Mouse (Mus musculus) neural tube, embryonic 11.5 days (tissue): ENCODE measurements around the gene Grid2. TPM values are rescaled to one million over a fixed set of nuclear protein-coding genes. Genes with fewer than 3 reads are reported as not detected.

Experiments
- ATAC-seq: fragments of 200-750 bp; cut with Nextera tagmentation; 2 replicates; pipeline ENCODE4 v1.8.0; 2017; ENCODE audit warnings: moderate number of reproducible peaks, mild to moderate bottlenecking, moderate TSS enrichment, moderate library complexity; ENCODE audit not compliant: insufficient read depth, low FRiP score, low TSS enrichment
- DNase-seq: peaks from one replicate; pipeline ENCODE4 v3.0.0-alpha.2; 2015; ENCODE audit warnings: low spot score
- H3K27ac ChIP-seq: fragments of 300-500 bp; sonication (generic); 2 replicates; pipeline ENCODE4 v1.5.1; 2014; ENCODE audit warnings: low read depth, mild to moderate bottlenecking, low read length
- H3K27me3 ChIP-seq: fragments of 300-500 bp; sonication (generic); 2 replicates; pipeline ENCODE4 v1.6.1; 2014; ENCODE audit warnings: mild to moderate bottlenecking, low read length, mixed read lengths; ENCODE audit not compliant: control insufficient read depth, insufficient read depth
- H3K36me3 ChIP-seq: fragments of 300-500 bp; sonication (generic); 2 replicates; pipeline ENCODE4 v1.6.1; 2014; ENCODE audit warnings: mild to moderate bottlenecking, low read length, moderate library complexity, mixed read lengths; ENCODE audit not compliant: control insufficient read depth, insufficient read depth
- H3K4me1 ChIP-seq: fragments of 300-500 bp; sonication (generic); 2 replicates; pipeline ENCODE4 v1.6.1; 2014; ENCODE audit warnings: low read length, mixed read lengths; ENCODE audit not compliant: control insufficient read depth, insufficient read depth
- H3K4me2 ChIP-seq: fragments of 300-500 bp; sonication (generic); 2 replicates; pipeline ENCODE4 v1.6.1; 2014; ENCODE audit warnings: low read depth, mild to moderate bottlenecking, moderate library complexity
- H3K4me3 ChIP-seq: fragments of 300-500 bp; sonication (generic); 2 replicates; pipeline ENCODE4 v1.5.1; 2014; ENCODE audit warnings: low read depth, low read length
- H3K9ac ChIP-seq: fragments of 300-500 bp; sonication (generic); 2 replicates; pipeline ENCODE4 v1.6.1; 2014; ENCODE audit warnings: mild to moderate bottlenecking, low read length
- H3K9me3 ChIP-seq: fragments of 300-500 bp; sonication (generic); 2 replicates; pipeline ENCODE4 v1.6.1; 2016; ENCODE audit warnings: low read length; ENCODE audit not compliant: control insufficient read depth
- WGBS: fragments of 180-500 bp; shearing (Covaris S2); extraction: QIAGEN DNeasy Blood & Tissue Kit; methylation state at CpG from one replicate; pipeline ENCODE4 v1.1.7; 2014; 5-methylcytosine and 5-hydroxymethylcytosine counted together
- polyA plus RNA-seq: library from polyadenylated mRNA; unstranded; fragments of >200 nt; fragmentation: Nextera tagmentation; extraction: Ambion mirVana; gene quantifications from 2 replicates; pipeline ENCODE4 v1.2.1, GENCODE M21; 2014

Gene Grid2
- polyA plus RNA-seq, 1 experiment from 2014 or later: 3.3 TPM

- 87% methylated on average over 2 of the region's 2 CpGs for WGBS
- no peaks in the 10 kb centered on the region for H3K36me3 ChIP-seq
- H3K27me3 ChIP-seq: no peaks in the 10 kb centered on the region
- no peak for ATAC-seq
- no peak overlapping the region for H3K4me2 ChIP-seq
- no peak overlapping the region for H3K9ac ChIP-seq
- no peaks in the 10 kb centered on the region for H3K4me1 ChIP-seq
- no peak for DNase-seq
- no peak overlapping the region for H3K27ac ChIP-seq
- no peaks in the 10 kb centered on the region for H3K9me3 ChIP-seq
- H3K4me3 ChIP-seq: no peak overlapping the region
Observed at GRCm38 (mm10) chr6:64264224-64264623, 1008.5 kb downstream of the Grid2 start.

- H3K4me1 ChIP-seq: no peaks in the 10 kb centered on the region
- H3K4me3 ChIP-seq: no peak overlapping the region
- H3K9ac ChIP-seq: no peak overlapping the region
- no peak overlapping the region for H3K27ac ChIP-seq
- DNase-seq (no peak), ATAC-seq (no peak)
- no peaks in the 10 kb centered on the region for H3K36me3 ChIP-seq
- no peaks in the 10 kb centered on the region for H3K9me3 ChIP-seq
- H3K27me3 ChIP-seq: no peaks in the 10 kb centered on the region
- no peak overlapping the region for H3K4me2 ChIP-seq
- 76% methylated on average over 2 of the region's 2 CpGs for WGBS
Observed at GRCm38 (mm10) chr6:64274319-64275114, 1018.8 kb downstream of the Grid2 start.

GRCm38 (mm10) chr6:64279927-64280326 is 1024.3 kb downstream of the Grid2 start:
- Histone ChIP-seq H3K9me3 (no peaks in the 10 kb centered on the region), H3K9ac (no peak overlapping the region), H3K36me3 (no peaks in the 10 kb centered on the region), H3K27me3 (no peaks in the 10 kb centered on the region), H3K4me1 (no peaks in the 10 kb centered on the region), H3K4me3 (no peak overlapping the region), H3K27ac (no peak overlapping the region), H3K4me2 (no peak overlapping the region)
- ATAC-seq (no peak), DNase-seq (no peak)
- 88% methylated on average over 2 of the region's 2 CpGs for WGBS

- Histone ChIP-seq H3K4me1 (no peaks in the 10 kb centered on the region), H3K36me3 (no peaks in the 10 kb centered on the region), H3K27ac (no peak overlapping the region), H3K9me3 (no peaks in the 10 kb centered on the region), H3K27me3 (no peaks in the 10 kb centered on the region), H3K4me3 (no peak overlapping the region), H3K4me2 (no peak overlapping the region), H3K9ac (no peak overlapping the region)
- DNase-seq (no peak), ATAC-seq (no peak)
- WGBS: 74% methylated on average over 1 of the region's 1 CpGs
Observed at GRCm38 (mm10) chr6:64293761-64294160, 1038.1 kb downstream of the Grid2 start.

- Histone ChIP-seq H3K36me3 (no peaks in the 10 kb centered on the region), H3K9me3 (no peaks in the 10 kb centered on the region), H3K27ac (no peak overlapping the region), H3K4me1 (no peaks in the 10 kb centered on the region), H3K4me2 (no peak overlapping the region), H3K9ac (no peak overlapping the region), H3K27me3 (no peaks in the 10 kb centered on the region), H3K4me3 (no peak overlapping the region)
- ATAC-seq: no peak
- DNase-seq: no peak
- WGBS: 88% methylated on average over 1 of the region's 1 CpGs
Observed at GRCm38 (mm10) chr6:64297633-64298032, 1042.0 kb downstream of the Grid2 start.

GRCm38 (mm10) chr6:64304709-64305476 is 1049.2 kb downstream of the Grid2 start:
- Histone ChIP-seq H3K4me3 (no peak overlapping the region), H3K4me1 (no peaks in the 10 kb centered on the region), H3K9ac (no peak overlapping the region), H3K27me3 (no peaks in the 10 kb centered on the region), H3K27ac (no peak overlapping the region), H3K4me2 (no peak overlapping the region), H3K9me3 (no peaks in the 10 kb centered on the region), H3K36me3 (no peaks in the 10 kb centered on the region)
- DNase-seq: no peak
- ATAC-seq: peak; percentile 38; the same call in 1 of the 2 replicates
- 83% methylated on average over 2 of the region's 2 CpGs for WGBS

GRCm38 (mm10) chr6:64308631-64309030 is 1053.0 kb downstream of the Grid2 start:
- H3K27ac ChIP-seq: no peak overlapping the region
- WGBS: 85% methylated on average over 1 of the region's 1 CpGs
- H3K4me2 ChIP-seq: no peak overlapping the region
- no peaks in the 10 kb centered on the region for H3K4me1 ChIP-seq
- H3K9ac ChIP-seq: no peak overlapping the region
- no peak for ATAC-seq
- H3K9me3 ChIP-seq: no peaks in the 10 kb centered on the region
- H3K27me3 ChIP-seq: no peaks in the 10 kb centered on the region
- H3K36me3 ChIP-seq: no peaks in the 10 kb centered on the region
- no peak overlapping the region for H3K4me3 ChIP-seq
- no peak for DNase-seq

GRCm38 (mm10) chr6:64313132-64313531 is 1057.5 kb downstream of the Grid2 start:
- ATAC-seq (no peak), DNase-seq (no peak)
- 95% methylated on average over 1 of the region's 1 CpGs for WGBS
- H3K27me3 ChIP-seq: no peaks in the 10 kb centered on the region
- H3K9me3 ChIP-seq: no peaks in the 10 kb centered on the region
- H3K9ac ChIP-seq: no peak overlapping the region
- H3K4me2 ChIP-seq: no peak overlapping the region
- no peaks in the 10 kb centered on the region for H3K4me1 ChIP-seq
- no peaks in the 10 kb centered on the region for H3K36me3 ChIP-seq
- H3K4me3 ChIP-seq: no peak overlapping the region
- H3K27ac ChIP-seq: no peak overlapping the region

- Histone ChIP-seq H3K9me3 (no peaks in the 10 kb centered on the region), H3K4me2 (no peak overlapping the region), H3K27me3 (no peaks in the 10 kb centered on the region), H3K4me3 (no peak overlapping the region), H3K9ac (no peak overlapping the region), H3K27ac (no peak overlapping the region), H3K36me3 (no peaks in the 10 kb centered on the region), H3K4me1 (no peaks in the 10 kb centered on the region)
- DNase-seq: no peak
- no peak for ATAC-seq
- 91% methylated on average over 1 of the region's 1 CpGs for WGBS
Observed at GRCm38 (mm10) chr6:64326936-64327335, 1071.3 kb downstream of the Grid2 start.
